Mouse (Mus musculus) myocyte (in vitro differentiated cells): ENCODE data around the gene Vps35l.

Source experiments
- CEBPB ChIP-seq: IDR thresholded peaks from 2 replicates; pipeline ENCODE4 v1.6.1; 2011; ENCODE audit warnings: mild to moderate bottlenecking, moderate library complexity; ENCODE audit not compliant: poor library complexity, insufficient read depth, severe bottlenecking
- E2F4 ChIP-seq: IDR thresholded peaks from one replicate; pipeline ENCODE4 v1.6.1; 2011; ENCODE audit warnings: mild to moderate bottlenecking, control low read depth, moderate library complexity; ENCODE audit not compliant: insufficient read depth
- MAX ChIP-seq: IDR thresholded peaks from one replicate; pipeline ENCODE4 v1.6.1; 2011; ENCODE audit warnings: low read depth, mild to moderate bottlenecking, control low read depth
- MYOD1 ChIP-seq, 3 experiments: IDR thresholded peaks; one replicate each; pipeline ENCODE4 v1.6.1; 2011; ENCODE audit warnings: control low read depth in 2 of 3, low read depth in 2 of 3, mild to moderate bottlenecking in 2 of 3, moderate library complexity in 1 of 3; ENCODE audit not compliant: insufficient read length in 2 of 3, control insufficient read depth in 1 of 3
- MYOG ChIP-seq, 3 experiments: IDR thresholded peaks; one replicate each; pipeline ENCODE4 v1.6.1; 2011; ENCODE audit warnings: control low read depth in 2 of 3, low read depth in 2 of 3, mild to moderate bottlenecking in 2 of 3; ENCODE audit not compliant: insufficient read length in 2 of 3, control insufficient read depth in 1 of 3, insufficient read depth in 1 of 3
- POLR2A ChIP-seq: IDR thresholded peaks from one replicate; pipeline ENCODE4 v1.6.1; 2011; ENCODE audit warnings: low read depth, mild to moderate bottlenecking, control low read depth, moderate library complexity; ENCODE audit not compliant: insufficient read length
- POLR2AphosphoS2 ChIP-seq: IDR thresholded peaks from one replicate; pipeline ENCODE4 v1.6.1; 2011; ENCODE audit warnings: low read depth, control low read depth; ENCODE audit not compliant: insufficient read length
- REST ChIP-seq: IDR thresholded peaks from one replicate; pipeline ENCODE4 v1.6.1; 2011; ENCODE audit warnings: mild to moderate bottlenecking, control low read depth, moderate library complexity; ENCODE audit not compliant: insufficient read depth, insufficient read length
- SRF ChIP-seq: IDR thresholded peaks from one replicate; pipeline ENCODE4 v1.6.1; 2011; ENCODE audit warnings: low read depth; ENCODE audit not compliant: control insufficient read depth, insufficient read length
- TCF12 ChIP-seq: IDR thresholded peaks from one replicate; pipeline ENCODE4 v1.6.1; 2011; ENCODE audit warnings: mild to moderate bottlenecking, control low read depth; ENCODE audit not compliant: poor library complexity, insufficient read depth, severe bottlenecking
- USF1 ChIP-seq: IDR thresholded peaks from one replicate; pipeline ENCODE4 v1.6.1; 2011; ENCODE audit warnings: low read depth, mild to moderate bottlenecking, control low read depth, moderate library complexity

- TF ChIP-seq USF1: no peak
- no peak for TF ChIP-seq POLR2A
- no peak for TF ChIP-seq POLR2AphosphoS2
- no peak for TF ChIP-seq CEBPB
- TF ChIP-seq E2F4: no peak
- TF ChIP-seq MAX: no peak
- TF ChIP-seq MYOG (IDR thresholded peaks at IDR 0.05; ENCODE audit: control insufficient read depth in 1 of 3, insufficient read depth in 1 of 3, insufficient read length in 2 of 3, low read depth in 2 of 3): no peak
- no peak for TF ChIP-seq TCF12
- TF ChIP-seq REST: no peak
- no peak for TF ChIP-seq SRF
- no peak for TF ChIP-seq MYOD1 (IDR thresholded peaks at IDR 0.05; ENCODE audit: control insufficient read depth in 1 of 3, insufficient read length in 2 of 3, low read depth in 2 of 3)
Observed at GRCm38 (mm10) chr7:118703144-118703561, 36.9 kb upstream of the Vps35l start.
